Mouse (Mus musculus): ENCODE measurements around the gene Fbxl5. TPM values are rescaled to one million over a fixed set of nuclear protein-coding genes. Genes with fewer than 3 reads are reported as not detected.
A peak's percentile ranks its signal among the peaks of the same experiment; 100 is the strongest.

The Fbxl5 gene
- polyA plus RNA-seq, 1 experiment from 2014 or later, result 58.7 TPM

DNA sequence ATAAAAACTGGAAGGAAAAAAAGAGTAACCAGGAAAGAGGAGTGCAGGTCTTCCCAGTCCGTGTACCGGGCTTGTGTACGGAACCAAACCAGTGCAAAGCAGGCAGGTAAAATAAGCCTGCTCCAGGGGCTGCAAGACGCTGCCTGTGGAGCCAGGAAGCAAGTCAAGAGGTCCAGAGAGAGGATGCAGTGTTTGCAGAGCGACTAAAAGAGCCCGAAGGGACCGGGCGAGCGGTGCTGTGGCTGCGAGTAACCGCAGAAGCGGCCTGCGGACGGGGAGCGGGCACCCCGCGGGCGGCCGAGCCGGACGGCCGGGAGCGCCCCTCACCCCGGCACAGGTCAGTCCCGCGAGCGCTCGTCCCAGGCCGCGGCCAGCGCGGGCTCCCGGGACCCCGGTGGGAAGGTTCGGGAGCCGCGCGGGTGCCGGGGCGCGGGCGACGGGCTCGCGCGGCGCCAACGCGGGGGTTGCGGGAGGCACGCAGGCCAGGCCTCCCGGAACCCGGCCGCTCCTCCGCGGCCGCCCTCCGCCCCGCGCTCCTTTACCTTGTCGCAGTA is 39.9 kb downstream of the Fbxl5 start:
- peaks cover 5% of the 10 kb centered on the region for H3K4me1 ChIP-seq (ENCODE audit: control insufficient read depth, insufficient read depth, low read length)
- peak overlapping the region; percentile 98 for H3K9ac ChIP-seq (ENCODE audit: low read length)
- peak; percentile 70 for ATAC-seq (ENCODE audit: insufficient read depth, low FRiP score)
- H3K36me3 ChIP-seq (ENCODE audit: control insufficient read depth, insufficient read depth, low read length), result no peaks in the 10 kb centered on the region
- under 1% methylated on average over 61 of the region's 61 CpGs for WGBS
- peak overlapping the region; percentile 98 for H3K4me3 ChIP-seq (replicated peaks; ENCODE audit: low read length)
- H3K4me2 ChIP-seq (ENCODE audit: low read depth, low read length), result peak overlapping the region; percentile 65
- no peaks in the 10 kb centered on the region for H3K9me3 ChIP-seq (replicated peaks; ENCODE audit: control insufficient read depth, low read length)
- no peaks in the 10 kb centered on the region for H3K27me3 ChIP-seq (ENCODE audit: control insufficient read depth, insufficient read depth, low read length)
- peak overlapping the region; percentile 91 for H3K27ac ChIP-seq (ENCODE audit: low read length)

- no peak overlapping the region for H3K4me3 ChIP-seq (replicated peaks; ENCODE audit: low read length)
- H3K27ac ChIP-seq (ENCODE audit: low read length), result no peak overlapping the region
- H3K27me3 ChIP-seq (ENCODE audit: control insufficient read depth, insufficient read depth, low read length), result no peaks in the 10 kb centered on the region
- H3K4me2 ChIP-seq (ENCODE audit: low read depth, low read length), result no peak overlapping the region
- no peak overlapping the region for H3K9ac ChIP-seq (ENCODE audit: low read length)
- peaks cover 5% of the 10 kb centered on the region for H3K4me1 ChIP-seq (ENCODE audit: control insufficient read depth, insufficient read depth, low read length)
- H3K36me3 ChIP-seq (ENCODE audit: control insufficient read depth, insufficient read depth, low read length), result no peaks in the 10 kb centered on the region
- ATAC-seq (ENCODE audit: insufficient read depth, low FRiP score), result no peak
- 81% methylated on average over 3 of the region's 3 CpGs for WGBS
- H3K9me3 ChIP-seq (replicated peaks; ENCODE audit: control insufficient read depth, low read length), result no peaks in the 10 kb centered on the region
Measured at GRCm38 (mm10) chr5:43778583-43778982, 42.9 kb downstream of the Fbxl5 start.

DNA sequence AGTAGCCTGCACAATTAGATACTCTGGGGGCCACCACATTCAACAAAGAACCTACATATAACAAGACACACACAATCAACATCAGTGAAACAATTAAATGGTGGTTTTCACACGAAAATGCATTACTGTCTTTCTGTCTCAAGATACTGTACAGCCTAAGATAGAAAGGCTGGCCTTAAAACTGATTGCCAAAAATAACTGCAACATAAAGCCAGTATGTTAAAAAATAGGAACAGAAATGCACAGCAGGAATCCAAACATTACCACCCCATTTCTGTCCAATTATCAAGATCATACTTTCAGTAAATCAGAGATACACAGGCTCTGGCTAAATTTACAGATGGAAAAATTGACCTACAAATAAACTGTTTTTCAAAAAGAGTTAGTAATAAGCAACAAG is 44.4 kb downstream of the Fbxl5 start:
- no peak overlapping the region for H3K4me2 ChIP-seq (ENCODE audit: low read depth, low read length)
- H3K27ac ChIP-seq (ENCODE audit: low read length), result no peak overlapping the region
- 40% methylated on average over 1 of the region's 1 CpGs for WGBS
- no peaks in the 10 kb centered on the region for H3K27me3 ChIP-seq (ENCODE audit: control insufficient read depth, insufficient read depth, low read length)
- no peak for ATAC-seq (ENCODE audit: insufficient read depth, low FRiP score)
- no peak overlapping the region for H3K4me3 ChIP-seq (replicated peaks; ENCODE audit: low read length)
- no peak overlapping the region for H3K9ac ChIP-seq (ENCODE audit: low read length)
- H3K4me1 ChIP-seq (ENCODE audit: control insufficient read depth, insufficient read depth, low read length), result no peaks in the 10 kb centered on the region; the same call in 1 of the 2 replicates
- H3K9me3 ChIP-seq (replicated peaks; ENCODE audit: control insufficient read depth, low read length), result no peaks in the 10 kb centered on the region
- H3K36me3 ChIP-seq (ENCODE audit: control insufficient read depth, insufficient read depth, low read length), result no peaks in the 10 kb centered on the region

- no peaks in the 10 kb centered on the region; the same call in 1 of the 2 replicates for H3K4me1 ChIP-seq (ENCODE audit: control insufficient read depth, insufficient read depth, low read length)
Measured at GRCm38 (mm10) chr5:43776407-43776806, 45.0 kb downstream of the Fbxl5 start.

DNA sequence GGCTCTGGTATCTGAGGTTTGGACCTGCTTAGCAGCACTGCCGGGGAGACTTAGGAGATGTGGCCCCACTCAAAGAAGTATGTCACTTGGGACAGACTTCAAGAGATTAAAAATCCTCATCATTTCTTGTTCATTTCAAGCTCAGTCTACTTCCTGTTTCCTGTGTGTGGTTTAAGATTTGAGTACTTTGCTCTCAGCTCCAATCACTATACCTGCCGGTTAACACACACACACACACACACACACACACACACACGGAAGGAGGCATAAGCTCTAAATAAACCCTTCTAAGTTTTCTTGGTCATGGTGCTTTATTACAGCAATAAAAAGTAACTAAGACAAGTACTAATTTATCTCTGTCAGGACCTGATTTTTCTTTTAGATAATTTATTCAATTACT is 49.9 kb downstream of the Fbxl5 start:
- Histone ChIP-seq H3K9me3 (replicated peaks; ENCODE audit: control insufficient read depth, low read length) (no peaks in the 10 kb centered on the region), H3K4me2 (ENCODE audit: low read depth, low read length) (no peak overlapping the region), H3K4me1 (ENCODE audit: control insufficient read depth, insufficient read depth, low read length) (no peaks in the 10 kb centered on the region), H3K27ac (ENCODE audit: low read length) (no peak overlapping the region), H3K27me3 (ENCODE audit: control insufficient read depth, insufficient read depth, low read length) (no peaks in the 10 kb centered on the region), H3K4me3 (replicated peaks; ENCODE audit: low read length) (no peak overlapping the region), H3K36me3 (ENCODE audit: control insufficient read depth, insufficient read depth, low read length) (peaks cover 2% of the 10 kb centered on the region; the same call in 1 of the 2 replicates), H3K9ac (ENCODE audit: low read length) (no peak overlapping the region)
- WGBS, result 82% methylated on average over 3 of the region's 3 CpGs
- ATAC-seq (ENCODE audit: insufficient read depth, low FRiP score), result no peak

More at GRCm38 (mm10) chr5:43776407-43776806, 45.0 kb downstream of the Fbxl5 start:
- Histone ChIP-seq H3K27ac (ENCODE audit: low read length) (no peak overlapping the region), H3K9ac (ENCODE audit: low read length) (no peak overlapping the region), H3K4me2 (ENCODE audit: low read depth, low read length) (no peak overlapping the region), H3K27me3 (ENCODE audit: control insufficient read depth, insufficient read depth, low read length) (no peaks in the 10 kb centered on the region), H3K36me3 (ENCODE audit: control insufficient read depth, insufficient read depth, low read length) (no peaks in the 10 kb centered on the region), H3K9me3 (replicated peaks; ENCODE audit: control insufficient read depth, low read length) (no peaks in the 10 kb centered on the region), H3K4me3 (replicated peaks; ENCODE audit: low read length) (no peak overlapping the region)
- ATAC-seq (ENCODE audit: insufficient read depth, low FRiP score), result no peak

GRCm38 (mm10) chr5:43770618-43771354 is 50.7 kb downstream of the Fbxl5 start:
- ATAC-seq (ENCODE audit: insufficient read depth, low FRiP score), result no peak
- peaks cover 2% of the 10 kb centered on the region; the same call in 1 of the 2 replicates for H3K36me3 ChIP-seq (ENCODE audit: control insufficient read depth, insufficient read depth, low read length)
- no peak overlapping the region for H3K4me3 ChIP-seq (replicated peaks; ENCODE audit: low read length)
- no peak overlapping the region for H3K9ac ChIP-seq (ENCODE audit: low read length)
- H3K27me3 ChIP-seq (ENCODE audit: control insufficient read depth, insufficient read depth, low read length), result no peaks in the 10 kb centered on the region
- H3K9me3 ChIP-seq (replicated peaks; ENCODE audit: control insufficient read depth, low read length), result no peaks in the 10 kb centered on the region
- H3K4me2 ChIP-seq (ENCODE audit: low read depth, low read length), result no peak overlapping the region
- WGBS, result 81% methylated on average over 3 of the region's 3 CpGs
- H3K27ac ChIP-seq (ENCODE audit: low read length), result no peak overlapping the region
- H3K4me1 ChIP-seq (ENCODE audit: control insufficient read depth, insufficient read depth, low read length), result no peaks in the 10 kb centered on the region

DNA sequence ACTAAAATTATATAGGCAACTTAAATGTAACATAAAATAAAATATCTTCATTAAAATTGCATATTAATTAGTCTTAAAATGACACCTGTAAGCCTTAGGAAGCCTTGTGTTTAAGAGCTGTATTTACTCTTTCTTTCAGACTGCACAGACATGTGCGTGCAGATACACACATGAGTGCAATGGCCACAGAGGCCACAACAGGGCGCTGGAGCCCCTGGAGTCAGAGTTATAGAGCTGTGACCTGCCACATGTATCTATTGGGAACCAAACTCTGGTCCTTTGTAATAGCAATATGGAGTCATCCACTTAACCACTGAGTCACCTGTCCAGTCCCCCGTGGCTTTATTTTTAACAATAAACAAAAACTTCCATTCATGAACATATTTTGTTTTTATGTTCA is 72.3 kb downstream of the Fbxl5 start:
- Histone ChIP-seq H3K4me3 (replicated peaks; ENCODE audit: low read length) (no peak overlapping the region), H3K27ac (ENCODE audit: low read length) (no peak overlapping the region), H3K4me1 (ENCODE audit: control insufficient read depth, insufficient read depth, low read length) (no peaks in the 10 kb centered on the region), H3K4me2 (ENCODE audit: low read depth, low read length) (no peak overlapping the region), H3K9me3 (replicated peaks; ENCODE audit: control insufficient read depth, low read length) (no peaks in the 10 kb centered on the region), H3K27me3 (ENCODE audit: control insufficient read depth, insufficient read depth, low read length) (no peaks in the 10 kb centered on the region), H3K36me3 (ENCODE audit: control insufficient read depth, insufficient read depth, low read length) (no peaks in the 10 kb centered on the region), H3K9ac (ENCODE audit: low read length) (no peak overlapping the region)
- no peak for ATAC-seq (ENCODE audit: insufficient read depth, low FRiP score)
- WGBS, result 79% methylated on average over 3 of the region's 3 CpGs

DNA sequence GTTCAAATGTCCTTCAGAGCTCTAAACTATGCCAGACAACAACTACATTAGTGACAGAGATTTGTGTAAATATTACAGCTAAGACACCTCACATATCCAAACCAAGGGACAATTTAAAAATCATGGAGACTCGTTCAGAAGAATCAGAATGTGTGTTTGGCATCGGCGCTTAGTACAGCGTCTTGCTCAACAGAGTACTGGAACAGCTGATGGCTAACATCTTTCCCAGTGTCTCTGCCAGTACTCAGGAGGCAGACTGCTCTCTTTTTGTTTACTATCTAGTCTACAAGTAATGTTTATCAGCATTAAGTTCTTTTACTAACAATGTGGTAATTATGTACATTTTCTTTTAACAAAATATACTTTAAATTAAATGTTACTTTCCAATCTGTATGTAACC is 73.4 kb downstream of the Fbxl5 start:
- no peak overlapping the region for H3K9ac ChIP-seq (ENCODE audit: low read length)
- no peaks in the 10 kb centered on the region for H3K27me3 ChIP-seq (ENCODE audit: control insufficient read depth, insufficient read depth, low read length)
- H3K27ac ChIP-seq (ENCODE audit: low read length), result no peak overlapping the region
- H3K9me3 ChIP-seq (replicated peaks; ENCODE audit: control insufficient read depth, low read length), result no peaks in the 10 kb centered on the region
- ATAC-seq (ENCODE audit: insufficient read depth, low FRiP score), result no peak
- WGBS, result 73% methylated on average over 4 of the region's 4 CpGs
- H3K4me2 ChIP-seq (ENCODE audit: low read depth, low read length), result no peak overlapping the region
- H3K4me1 ChIP-seq (ENCODE audit: control insufficient read depth, insufficient read depth, low read length), result no peaks in the 10 kb centered on the region
- no peaks in the 10 kb centered on the region for H3K36me3 ChIP-seq (ENCODE audit: control insufficient read depth, insufficient read depth, low read length)
- H3K4me3 ChIP-seq (replicated peaks; ENCODE audit: low read length), result no peak overlapping the region

- no peak overlapping the region for H3K9ac ChIP-seq (ENCODE audit: low read length)
- H3K36me3 ChIP-seq (ENCODE audit: control insufficient read depth, insufficient read depth, low read length), result peaks cover 10% of the 10 kb centered on the region; the same call in 1 of the 2 replicates
- no peaks in the 10 kb centered on the region for H3K27me3 ChIP-seq (ENCODE audit: control insufficient read depth, insufficient read depth, low read length)
- no peak overlapping the region for H3K27ac ChIP-seq (ENCODE audit: low read length)
- no peaks in the 10 kb centered on the region for H3K4me1 ChIP-seq (ENCODE audit: control insufficient read depth, insufficient read depth, low read length)
- H3K9me3 ChIP-seq (replicated peaks; ENCODE audit: control insufficient read depth, low read length), result no peaks in the 10 kb centered on the region
- ATAC-seq (ENCODE audit: insufficient read depth, low FRiP score), result no peak
- 38% methylated on average over 5 of the region's 5 CpGs for WGBS
- no peak overlapping the region for H3K4me2 ChIP-seq (ENCODE audit: low read depth, low read length)
- no peak overlapping the region for H3K4me3 ChIP-seq (replicated peaks; ENCODE audit: low read length)
Measured at GRCm38 (mm10) chr5:43745156-43745555, 76.3 kb downstream of the Fbxl5 start.
